14 mouse cellular contexts compared by ENCODE assay signal in the genomic region with DNA sequence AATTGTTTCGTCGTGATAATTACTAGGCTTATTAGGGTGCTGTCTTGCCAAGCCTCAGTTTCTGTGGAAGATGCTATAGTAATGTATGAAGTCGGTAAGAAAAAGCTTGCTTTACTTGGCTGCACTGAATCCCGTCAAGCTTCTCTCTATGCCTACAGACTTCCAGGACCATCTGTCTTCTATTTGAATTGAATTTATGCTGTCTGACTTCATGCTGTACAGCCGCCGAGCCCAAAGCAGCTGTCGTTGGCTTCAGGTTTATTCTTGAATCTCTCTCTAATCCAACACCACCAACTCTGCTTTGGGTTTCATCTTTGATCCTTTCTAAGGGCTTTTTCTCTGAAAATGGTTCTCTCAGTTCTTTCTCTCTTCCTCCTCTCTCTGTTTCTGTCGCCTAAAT.
DNase-seq lines count a peak whose midpoint lies in the region; ATAC-seq lines count a peak whose summit lies in the region.
"Had no signal": no experiment of that assay in that cellular context is flagged by ENCODE, and none has a peak within 500 bp of the region (broad histone marks: within the 10 kb centered on the region; RNA-seq: fewer than 3 reads in every experiment).

No protein-coding gene starts in this region.

- H3K36me3 ChIP-seq in limb, embryonic 13.5 days: no peaks in the 10 kb centered on the region
- H3K36me3 ChIP-seq in limb, embryonic 10.5 days: no peaks in the 10 kb centered on the region
- no peaks in the 10 kb centered on the region for H3K36me3 ChIP-seq in heart, embryonic 10.5 days
- H3K36me3 ChIP-seq: heart, embryonic 13.5 days; hindbrain, embryonic 12.5 days; limb, embryonic 15.5 days; neural tube, embryonic 12.5 days had no signal

- H3K9ac ChIP-seq in limb, embryonic 13.5 days: no peak overlapping the region
- H3K9ac ChIP-seq: heart, embryonic 13.5 days; hindbrain, embryonic 12.5 days; limb, embryonic 15.5 days; neural tube, embryonic 12.5 days had no signal

- 51% methylated on average over 8 of the region's 8 CpGs for WGBS in limb, embryonic 13.5 days
- WGBS in limb, embryonic 10.5 days: 81% methylated on average over 8 of the region's 8 CpGs
- 82% methylated on average over 8 of the region's 8 CpGs for WGBS in heart, embryonic 10.5 days

- peak; percentile 69; the same call in 1 of the 2 replicates for ATAC-seq in limb, embryonic 13.5 days (ENCODE audit: low FRiP score, low read depth)

- H3K4me1 ChIP-seq in limb, embryonic 13.5 days: peaks cover 2% of the 10 kb centered on the region; the same call in 1 of the 2 replicates
- H3K4me1 ChIP-seq in limb, embryonic 10.5 days: no peaks in the 10 kb centered on the region
- no peaks in the 10 kb centered on the region for H3K4me1 ChIP-seq in heart, embryonic 10.5 days
- H3K4me1 ChIP-seq: heart, embryonic 13.5 days; hindbrain, embryonic 12.5 days; neural tube, embryonic 12.5 days had no signal

- H3K4me2 ChIP-seq in limb, embryonic 13.5 days (replicated peaks): no peak overlapping the region
- H3K4me2 ChIP-seq: heart, embryonic 13.5 days; hindbrain, embryonic 12.5 days; limb, embryonic 15.5 days; neural tube, embryonic 12.5 days had no signal

- H3K27me3 ChIP-seq in limb, embryonic 13.5 days: no peaks in the 10 kb centered on the region
- no peaks in the 10 kb centered on the region for H3K27me3 ChIP-seq in limb, embryonic 10.5 days (ENCODE audit: low read depth, poor library complexity, severe bottlenecking)
- H3K27me3 ChIP-seq in heart, embryonic 10.5 days (ENCODE audit: insufficient read depth, poor library complexity, severe bottlenecking): no peaks in the 10 kb centered on the region
- H3K27me3 ChIP-seq: heart, embryonic 13.5 days; hindbrain, embryonic 12.5 days; limb, embryonic 15.5 days; neural tube, embryonic 12.5 days had no signal

- H3K27ac ChIP-seq in limb, embryonic 13.5 days: no peak overlapping the region; the same call in 1 of the 2 replicates
- no peak overlapping the region for H3K27ac ChIP-seq in limb, embryonic 10.5 days
- no peak overlapping the region for H3K27ac ChIP-seq in heart, embryonic 10.5 days
- H3K27ac ChIP-seq: heart, embryonic 13.5 days; hindbrain, embryonic 12.5 days; limb, embryonic 15.5 days; neural tube, embryonic 12.5 days had no signal

- H3K9me3 ChIP-seq in limb, embryonic 13.5 days: no peaks in the 10 kb centered on the region
- H3K9me3 ChIP-seq in limb, embryonic 10.5 days (replicated peaks): no peaks in the 10 kb centered on the region
- no peaks in the 10 kb centered on the region for H3K9me3 ChIP-seq in heart, embryonic 10.5 days
- H3K9me3 ChIP-seq: heart, embryonic 13.5 days; hindbrain, embryonic 12.5 days; limb, embryonic 15.5 days; neural tube, embryonic 12.5 days had no signal

- no peak overlapping the region for H3K4me3 ChIP-seq in limb, embryonic 13.5 days
- H3K4me3 ChIP-seq in limb, embryonic 10.5 days: no peak overlapping the region
- no peak overlapping the region for H3K4me3 ChIP-seq in heart, embryonic 10.5 days
- H3K4me3 ChIP-seq: heart, embryonic 13.5 days; hindbrain, embryonic 12.5 days; limb, embryonic 15.5 days; neural tube, embryonic 12.5 days had no signal

- peak; percentile 48 for DNase-seq in cerebellum, adult 9-10 months
- no peak for DNase-seq in cerebellum, adult 8-10 months
- DNase-seq in limb, embryonic 10.5 days (ENCODE audit: low spot score): no peak
- DNase-seq in left cerebral cortex, adult 9 months (ENCODE audit: low spot score in 2 of 2): peak; percentile 61 to 72
- peak; percentile 64 to 74 for DNase-seq in right cerebral cortex, postnatal 36 days (ENCODE audit: low spot score in 2 of 2)
- DNase-seq in adrenal gland, postnatal 14 days: no peak
- DNase-seq in heart, embryonic 10.5 days (ENCODE audit: low spot score): no peak
- DNase-seq: kidney, adult 9 months; thymus, postnatal 25 days had no signal

Comparison
In these comparisons a context has a peak if more than half of its experiments do, and no peak if none do; other contexts are left out.
1. DNase-seq: peak in cerebellum, adult 9-10 months (single experiment), left cerebral cortex, adult 9 months (2 of 2) and right cerebral cortex, postnatal 36 days (2 of 2); none in cerebellum, adult 8-10 months (single experiment), limb, embryonic 10.5 days (single experiment), adrenal gland, postnatal 14 days (single experiment) and heart, embryonic 10.5 days (single experiment).